Mouse (Mus musculus) adrenal gland, postnatal 36 days (tissue): ENCODE results near the gene Wbp1. TPM values are rescaled to one million over a fixed set of nuclear protein-coding genes. Genes with fewer than 3 reads are reported as not detected.
A peak's percentile ranks its signal among the peaks of the same experiment; 100 is the strongest.

Experiments
- DNase-seq, 2 experiments: peaks; one replicate each; pipeline ENCODE4 v3.0.0; 2021; ENCODE audit warnings: mixed read lengths in 1 of 2
- microRNA-seq: library from miRNA; unstranded; fragments of <30 nt; microRNA quantifications from one replicate; pipeline ENCODE4 v1.2.0, GENCODE M21; 2021
- total RNA-seq, 2 experiments: library from RNA; stranded (reverse); gene quantifications; 2 replicates each; pipeline ENCODE4 v1.2.3; 2021

The Wbp1 gene
- total RNA-seq, 2 experiments from 2014 or later: 69.8 to 90.1 TPM

DNA sequence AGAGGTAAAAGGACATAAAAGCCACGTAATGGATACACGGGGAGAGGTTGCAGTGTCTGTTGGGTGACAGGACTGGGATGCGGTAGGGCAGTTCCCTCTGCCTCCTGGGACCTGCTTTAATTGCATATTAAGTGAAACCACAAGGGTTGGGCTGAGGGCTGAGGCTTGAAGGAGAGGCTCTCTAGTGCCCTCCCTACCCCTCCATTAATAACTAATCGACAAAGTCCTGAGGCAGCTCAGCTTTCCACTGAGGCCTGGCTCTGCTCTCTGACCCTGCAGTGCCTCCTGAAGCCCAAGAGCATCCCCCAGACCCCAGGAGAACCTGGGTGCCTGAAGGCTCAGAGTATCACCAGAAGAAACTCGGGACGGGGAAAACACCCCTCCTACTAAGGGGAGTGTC, 36.9 kb downstream of the Wbp1 start:
- no peak for DNase-seq

DNA sequence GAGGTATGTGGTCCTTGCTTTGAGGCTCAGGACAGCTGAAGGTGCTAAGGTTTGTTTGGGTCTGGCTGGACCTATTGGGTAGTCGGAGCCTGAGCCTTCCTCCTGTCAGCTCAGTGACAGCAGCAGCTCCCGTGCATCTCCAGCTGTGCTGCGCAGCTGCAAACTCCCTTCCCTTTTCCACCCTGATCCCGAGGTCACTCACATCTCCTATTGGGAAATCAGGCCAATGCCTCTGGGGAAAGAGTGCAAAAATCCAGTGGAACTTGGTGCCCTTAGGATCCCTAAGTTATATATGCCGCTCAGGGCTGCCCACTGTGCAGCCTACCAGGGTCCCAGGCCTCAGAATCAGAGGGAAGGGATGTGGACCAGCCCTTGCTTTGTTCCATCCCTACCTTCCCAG, 37.9 kb downstream of the Wbp1 start:
- DNase-seq: no peak

DNA sequence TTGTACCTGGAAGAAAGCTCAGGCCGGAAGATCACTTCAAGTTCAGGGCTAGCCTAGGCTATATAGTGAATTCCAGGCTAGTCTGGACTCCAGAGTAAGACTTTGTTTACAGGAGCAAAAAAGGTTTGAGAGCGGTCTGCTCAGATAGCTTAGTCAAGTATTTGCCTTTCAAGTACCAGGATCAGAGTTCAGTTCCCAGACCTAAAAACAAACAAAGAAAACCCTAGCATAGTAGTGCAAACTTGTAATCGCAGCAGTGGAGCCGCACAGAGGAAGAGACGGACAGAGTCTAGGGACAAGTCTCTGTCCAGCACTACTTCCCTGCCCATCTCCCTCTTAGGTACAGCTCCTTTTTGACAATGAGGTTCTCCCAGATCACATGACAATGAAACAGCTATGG, 41.1 kb downstream of the Wbp1 start:
- no peak for DNase-seq

- DNase-seq: peak; percentile 98 to 99
These were observed 43.0 kb downstream of the Wbp1 start for GRCm38 (mm10) chr6:83078324-83078858.

GRCm38 (mm10) chr6:83077630-83078323, 43.6 kb downstream of the Wbp1 start, which contains the start of gene Pcgf1:
Gene Pcgf1, plus strand, starts transcription at chr6:83077869.
- DNase-seq: peak; percentile 55 to 65

DNA sequence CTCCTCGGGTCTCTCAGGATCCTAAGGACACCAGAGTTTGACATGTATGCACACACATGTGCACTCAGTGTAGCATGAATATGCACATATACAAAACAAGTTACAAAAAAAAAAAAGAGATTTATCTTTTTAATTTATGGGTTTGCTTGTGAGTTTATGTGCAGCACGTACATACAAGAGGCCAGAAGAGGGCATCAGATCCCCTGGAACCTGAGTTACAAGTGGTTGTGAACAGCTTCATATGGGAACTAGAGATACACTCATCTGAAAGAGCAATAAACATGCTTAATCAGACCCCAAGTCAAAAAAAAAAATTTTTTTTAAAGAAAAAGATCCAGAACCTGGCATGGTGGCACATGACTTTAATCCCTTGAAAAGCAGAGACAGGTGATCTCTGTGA, 46.4 kb downstream of the Wbp1 start:
- peak in 1 of 2 experiments; percentile 37 for DNase-seq

DNA sequence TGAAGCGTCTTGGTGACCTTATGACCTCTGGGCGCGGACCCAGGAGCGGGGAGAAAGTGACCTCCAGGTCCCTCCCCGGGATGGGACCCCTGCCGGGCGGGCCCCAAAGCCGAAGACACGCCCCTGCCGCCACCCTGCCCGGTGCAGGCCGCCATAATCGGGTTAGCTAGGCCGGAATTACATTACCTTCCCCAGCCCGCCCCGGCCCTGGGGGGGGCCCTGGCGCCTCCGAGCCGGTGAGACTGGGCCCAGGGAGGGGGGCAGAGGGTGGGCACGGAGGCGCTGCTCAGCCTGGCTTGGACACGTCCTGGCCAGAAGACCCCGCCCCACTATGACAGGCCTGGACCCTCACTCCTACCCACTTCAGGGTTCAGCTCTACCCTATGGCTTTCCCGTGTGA, 50.1 kb downstream of the Wbp1 start:
- peak; percentile 37 to 48 for DNase-seq

DNA sequence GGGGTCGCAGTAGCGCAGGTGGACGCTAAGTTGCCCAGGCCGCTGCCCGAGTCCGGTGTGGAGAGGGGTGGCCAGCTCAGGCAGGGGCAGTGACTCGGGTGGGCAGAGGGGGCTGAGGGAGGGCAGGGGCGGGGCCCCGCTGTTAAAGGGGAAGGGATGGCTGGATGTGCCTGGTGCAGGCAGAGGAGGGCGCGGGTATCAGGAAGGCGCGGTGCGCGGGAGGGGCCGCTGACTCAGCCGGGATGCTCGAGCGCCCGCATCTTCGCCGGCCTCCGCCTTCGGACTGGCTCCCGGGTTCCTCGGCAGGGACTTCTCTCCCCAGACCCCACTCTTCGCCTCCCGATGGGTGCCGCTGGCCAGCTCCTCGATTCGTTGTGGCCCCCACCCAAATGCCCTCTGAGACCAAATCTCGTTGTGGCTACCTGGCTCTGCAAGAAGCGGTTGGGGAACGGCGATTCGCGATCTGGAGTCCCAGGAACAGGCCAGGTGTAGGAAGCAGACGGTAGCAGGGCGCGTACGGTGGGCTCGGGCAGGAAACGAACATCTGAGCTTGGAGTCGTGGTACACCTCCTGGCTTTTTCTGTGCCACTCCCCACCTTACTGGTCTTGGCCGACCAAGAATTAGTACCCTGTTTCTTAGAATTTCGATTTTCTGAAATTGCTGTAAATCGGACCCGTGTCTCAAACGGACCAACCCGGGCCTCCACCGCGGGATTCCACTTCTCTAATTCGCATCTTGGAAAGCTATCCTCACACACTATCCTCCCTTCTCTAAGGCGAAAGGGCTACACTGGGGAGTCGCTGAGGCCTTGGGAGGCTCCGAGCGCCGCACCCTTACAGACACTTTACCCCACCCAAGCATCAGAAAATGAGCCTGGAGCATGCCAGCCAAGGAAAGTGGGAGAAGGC, 50.8 kb downstream of the Wbp1 start:
- DNase-seq: peak; percentile 38 to 43

DNA sequence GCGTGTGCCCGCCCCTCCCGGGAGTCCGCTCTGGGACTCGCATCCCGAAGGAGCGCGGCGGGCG, 51.3 kb downstream of the Wbp1 start, which contains the start of gene Tlx2:
Gene Tlx2, minus strand, starts transcription at position 47 of the 64 bp plus-strand sequence.
- no peak for DNase-seq

DNA sequence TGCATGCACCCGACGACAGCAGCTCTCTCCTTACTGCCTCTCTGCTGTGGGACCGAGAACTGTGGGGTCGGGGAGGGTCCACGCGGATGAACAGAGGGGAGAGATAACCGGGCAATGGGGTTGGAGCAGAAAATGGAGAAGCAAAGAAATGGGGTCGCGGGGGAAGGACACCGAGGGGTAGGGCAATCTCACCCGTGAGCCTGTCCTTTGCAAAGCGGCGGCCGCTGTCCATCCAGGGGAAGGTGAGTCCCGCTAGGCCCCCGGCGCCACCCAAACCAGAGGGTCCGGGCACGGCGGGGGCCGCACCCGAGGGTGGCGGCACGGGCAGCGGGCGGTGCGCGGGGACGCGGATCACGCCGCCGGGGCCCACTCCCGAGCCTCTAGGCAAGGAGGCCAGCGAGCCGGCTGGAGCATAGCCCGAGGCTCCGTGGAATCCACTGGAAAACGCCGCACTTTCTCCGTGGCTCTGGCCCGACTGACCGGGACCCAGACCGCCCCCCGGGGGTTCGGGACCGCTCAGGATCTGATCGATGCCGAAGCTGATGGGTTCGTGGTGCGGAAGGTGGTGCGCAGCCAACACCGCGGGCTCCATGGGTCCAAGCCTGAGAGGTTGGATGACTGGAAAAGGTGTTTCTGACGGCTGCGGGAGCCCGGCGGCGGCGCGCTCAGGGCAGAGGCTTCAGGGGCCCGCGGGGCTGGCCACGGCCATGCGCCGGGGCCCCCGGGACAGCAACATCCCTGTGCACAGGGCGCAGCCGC, 51.7 kb downstream of the Wbp1 start:
- DNase-seq: no peak

Small RNA genes within 50 kb of the gene (microRNA-seq; reads per million reads assigned to microRNA genes)
- not detected for gene Mir3470a

Other genes with a start within 250 kb of the Wbp1 start
- gene Sema4f, start 181.8 kb downstream of the Wbp1 start, total RNA-seq: under 1 TPM; 0.66 to 0.69 TPM
- under 1 TPM in 1 of 2 experiments, not detected in 1; 0.13 TPM for gene M1ap, start 174.7 kb downstream of the Wbp1 start, total RNA-seq
- gene Dok1, start 88.1 kb downstream of the Wbp1 start, total RNA-seq: 10 to 100 TPM in 1 of 2 experiments, 1 to 10 TPM in 1; 9.9 to 13.8 TPM
- gene Loxl3, start 87.4 kb downstream of the Wbp1 start, total RNA-seq: 1 to 10 TPM; 3.3 to 3.5 TPM
- gene Aup1, start 67.0 kb downstream of the Wbp1 start, total RNA-seq: 100 to 1,000 TPM; 173 to 185 TPM
- 10 to 100 TPM; 51.8 to 58.4 TPM for gene Htra2, start 66.3 kb downstream of the Wbp1 start, total RNA-seq
- gene Dqx1, start 63.7 kb downstream of the Wbp1 start, total RNA-seq: 1 to 10 TPM; 2.0 to 2.9 TPM
- 1 to 10 TPM; 7.5 to 8.9 TPM for gene Tlx2, start 51.3 kb downstream of the Wbp1 start, total RNA-seq
- gene Pcgf1, start 43.7 kb downstream of the Wbp1 start, total RNA-seq: 10 to 100 TPM; 30.9 to 38.9 TPM
- 10 to 100 TPM in 1 of 2 experiments, 1 to 10 TPM in 1; 7.9 to 15.5 TPM for gene Lbx2, start 35.2 kb downstream of the Wbp1 start, total RNA-seq
- gene Ccdc142, start 20.0 kb downstream of the Wbp1 start, total RNA-seq: 1 to 10 TPM; 3.6 to 4.1 TPM
- gene Gm42688, start 19.9 kb downstream of the Wbp1 start, total RNA-seq: 1 to 10 TPM; 5.2 to 5.9 TPM
- 100 to 1,000 TPM; 103 to 109 TPM for gene Mrpl53, start 12.5 kb downstream of the Wbp1 start, total RNA-seq
- gene Mogs, start 6.1 kb downstream of the Wbp1 start, total RNA-seq: 10 to 100 TPM; 58.3 to 77.1 TPM
- gene Ino80b, start 3.9 kb upstream of the Wbp1 start, total RNA-seq: 10 to 100 TPM; 22.4 to 25.2 TPM
- 10 to 100 TPM in 1 of 2 experiments, 1 to 10 TPM in 1; 5.1 to 14.0 TPM for gene Rtkn, start 13.9 kb upstream of the Wbp1 start, total RNA-seq
- gene Wdr54, start 34.8 kb upstream of the Wbp1 start, total RNA-seq: 1 to 10 TPM; 1.8 to 3.1 TPM
- under 1 TPM; 0.43 to 0.66 TPM for gene 1700003E16Rik, start 34.8 kb upstream of the Wbp1 start, total RNA-seq
- gene Dctn1, start 44.4 kb upstream of the Wbp1 start, total RNA-seq: 100 to 1,000 TPM; 127 to 132 TPM
- under 1 TPM; 0.07 to 0.17 TPM for gene Slc4a5, start 98.3 kb upstream of the Wbp1 start, total RNA-seq
- gene Mthfd2, start 204.3 kb upstream of the Wbp1 start, total RNA-seq: 10 to 100 TPM; 19.1 to 40.5 TPM
- gene Mob1a, start 204.5 kb upstream of the Wbp1 start, total RNA-seq: 10 to 100 TPM; 76.4 to 78.4 TPM
- 100 to 1,000 TPM; 177 to 218 TPM for gene Bola3, start 227.6 kb upstream of the Wbp1 start, total RNA-seq